In the genomic region with DNA sequence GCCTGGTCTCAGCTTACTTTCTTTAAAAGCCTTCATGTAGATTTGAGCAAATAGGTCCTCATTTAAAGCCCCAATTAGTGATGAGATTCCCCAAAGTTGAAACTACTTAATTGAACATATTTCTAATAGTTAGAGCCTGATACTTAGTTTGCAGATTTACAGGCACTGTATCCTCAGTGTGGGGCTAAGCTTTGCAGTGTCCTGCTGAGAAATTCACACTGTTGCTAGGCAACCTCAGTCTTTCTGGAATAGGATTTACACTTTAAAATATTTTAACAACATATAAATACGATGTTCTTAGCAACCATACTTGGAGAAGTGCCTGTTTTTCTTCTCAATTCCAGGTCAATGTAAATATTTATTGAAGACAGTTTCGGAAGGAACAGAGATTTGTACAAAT, we compare ENCODE assay signal across 31 mouse cellular contexts. TPM values are rescaled to one million over a fixed set of nuclear protein-coding genes. Genes with fewer than 3 reads are reported as not detected.
DNase-seq lines count a peak whose midpoint lies in the region; ATAC-seq and TF ChIP-seq lines count a peak whose summit lies in the region.
"Had no signal": no experiment of that assay in that cellular context is flagged by ENCODE, and none has a peak within 500 bp of the region (broad histone marks: within the 10 kb centered on the region; RNA-seq: fewer than 3 reads in every experiment).

No protein-coding gene starts in this region.

- peak; percentile 72; the same call in 1 of the 2 replicates for ATAC-seq in midbrain, embryonic 15.5 days (replicated peaks)
- ATAC-seq in midbrain, postnatal 0 days (ENCODE audit: low FRiP score) = peak; percentile 73
- ATAC-seq: activated CD4-positive, CD25-positive, alpha-beta regulatory T cell, adult 4 months; CD4-positive, CD25-positive, alpha-beta regulatory T cell, adult 4 months; forebrain, embryonic 16.5 days; intestine, postnatal 0 days had no signal

- WGBS in midbrain, embryonic 15.5 days = 36% methylated on average over 2 of the region's 2 CpGs
- WGBS in midbrain, embryonic 10.5 days = 67% methylated on average over 2 of the region's 2 CpGs
- 25% methylated on average over 2 of the region's 2 CpGs for WGBS in midbrain, postnatal 0 days

- TF ChIP-seq CTCF in midbrain, postnatal 0 days (IDR thresholded peaks at IDR 0.05) = no peak

- no peaks in the 10 kb centered on the region for H3K27me3 ChIP-seq in midbrain, embryonic 15.5 days (replicated peaks)
- no peaks in the 10 kb centered on the region for H3K27me3 ChIP-seq in midbrain, embryonic 10.5 days (ENCODE audit: low read depth, poor library complexity, severe bottlenecking)
- H3K27me3 ChIP-seq in midbrain, postnatal 0 days (ENCODE audit: insufficient read depth, low read length) = no peaks in the 10 kb centered on the region
- H3K27me3 ChIP-seq: embryonic facial prominence, embryonic 13.5 days; forebrain, embryonic 12.5 days had no signal

- H3K27ac ChIP-seq in midbrain, embryonic 15.5 days = no peak overlapping the region
- H3K27ac ChIP-seq in midbrain, embryonic 10.5 days (replicated peaks) = no peak overlapping the region
- H3K27ac ChIP-seq in midbrain, postnatal 0 days (ENCODE audit: low read depth, low read length) = no peak overlapping the region
- H3K27ac ChIP-seq: embryonic facial prominence, embryonic 10.5 days; embryonic facial prominence, embryonic 13.5 days; forebrain, embryonic 12.5 days; hindbrain, embryonic 10.5 days; hindbrain, embryonic 14.5 days had no signal

- no peak overlapping the region for H3K4me2 ChIP-seq in midbrain, embryonic 15.5 days
- no peak overlapping the region for H3K4me2 ChIP-seq in midbrain, postnatal 0 days (ENCODE audit: low read depth, low read length, poor library complexity, severe bottlenecking)
- H3K4me2 ChIP-seq: embryonic facial prominence, embryonic 13.5 days; forebrain, embryonic 12.5 days; heart, embryonic 11.5 days; hindbrain, embryonic 14.5 days had no signal

- DNase-seq in heart, adult 11 months = peak; percentile 24
- DNase-seq in heart, postnatal 36 days = no peak
- DNase-seq in midbrain, embryonic 10.5 days (ENCODE audit: low spot score) = no peak
- DNase-seq in brain, adult 2 months (ENCODE audit: low read depth, low spot score) = peak; percentile 21
- no peak for DNase-seq in midbrain, postnatal 0 days (ENCODE audit: low spot score)
- DNase-seq in layer of hippocampus, adult 9-10 months (ENCODE audit: low spot score) = no peak
- DNase-seq: adrenal gland, adult 8-10 months; adrenal gland, postnatal 25 days; cerebellum, adult 11 months; cerebellum, adult 8-10 months; cerebellum, postnatal 10 days; cerebellum, postnatal 36 days; embryo, embryonic 11 days; gastrocnemius, postnatal 10 days; gastrocnemius, postnatal 36 days had no signal

- H3K4me1 ChIP-seq in midbrain, embryonic 15.5 days = no peaks in the 10 kb centered on the region
- H3K4me1 ChIP-seq in midbrain, embryonic 10.5 days = 0 out of 2 replicates have a peak, but pooled peaks cover 2% of the 10 kb centered on the region
- H3K4me1 ChIP-seq in midbrain, postnatal 0 days (ENCODE audit: insufficient read depth, low read length) = no peaks in the 10 kb centered on the region
- H3K4me1 ChIP-seq: embryonic facial prominence, embryonic 10.5 days; embryonic facial prominence, embryonic 13.5 days; forebrain, embryonic 12.5 days; hindbrain, embryonic 10.5 days had no signal

- H3K9me3 ChIP-seq in midbrain, embryonic 15.5 days = no peaks in the 10 kb centered on the region
- no peaks in the 10 kb centered on the region for H3K9me3 ChIP-seq in midbrain, embryonic 10.5 days (replicated peaks)
- no peaks in the 10 kb centered on the region for H3K9me3 ChIP-seq in midbrain, postnatal 0 days (ENCODE audit: low read length)
- H3K9me3 ChIP-seq: embryonic facial prominence, embryonic 10.5 days; embryonic facial prominence, embryonic 13.5 days; forebrain, embryonic 12.5 days; hindbrain, embryonic 10.5 days had no signal

- no peak overlapping the region for H3K4me3 ChIP-seq in midbrain, embryonic 15.5 days
- no peak overlapping the region for H3K4me3 ChIP-seq in midbrain, embryonic 10.5 days
- no peak overlapping the region for H3K4me3 ChIP-seq in midbrain, postnatal 0 days (ENCODE audit: low read depth, low read length)
- H3K4me3 ChIP-seq: embryonic facial prominence, embryonic 10.5 days; embryonic facial prominence, embryonic 13.5 days; erythroblast, embryonic 14.5 days; forebrain, embryonic 12.5 days; hindbrain, embryonic 10.5 days had no signal

- no peak overlapping the region for H3K9ac ChIP-seq in midbrain, embryonic 15.5 days
- no peak overlapping the region for H3K9ac ChIP-seq in midbrain, postnatal 0 days (replicated peaks; ENCODE audit: low read length, poor library complexity, severe bottlenecking)
- H3K9ac ChIP-seq: embryonic facial prominence, embryonic 13.5 days; forebrain, embryonic 12.5 days; hindbrain, embryonic 14.5 days had no signal

- intact Hi-C loops in heart, postnatal 36 days (cut with DNase I) = no loop called here

- no peaks in the 10 kb centered on the region for H3K36me3 ChIP-seq in midbrain, embryonic 15.5 days (replicated peaks)
- no peaks in the 10 kb centered on the region for H3K36me3 ChIP-seq in midbrain, embryonic 10.5 days
- no peaks in the 10 kb centered on the region for H3K36me3 ChIP-seq in midbrain, postnatal 0 days (ENCODE audit: insufficient read depth, low read length)
- H3K36me3 ChIP-seq: embryonic facial prominence, embryonic 10.5 days; embryonic facial prominence, embryonic 13.5 days; forebrain, embryonic 12.5 days; hindbrain, embryonic 10.5 days had no signal

RNA-seq across cellular contexts. Expression of a gene that starts 21.8 kb away (rescaled TPM):
- total RNA-seq in heart, postnatal 36 days (2021) = under 1 TPM; 0.22 to 0.42 TPM
- 2.1 and 2.4 TPM in 2 replicates for polyA plus RNA-seq in midbrain, embryonic 15.5 days (2015; fragmentation: Nextera tagmentation; extraction: Ambion mirVana)
- 1.7 and 2.4 TPM in 2 replicates for polyA plus RNA-seq in midbrain, embryonic 10.5 days (2016; fragmentation: Nextera tagmentation; extraction: Ambion mirVana)
- 2.0 and 3.0 TPM in 2 replicates for total RNA-seq in midbrain, postnatal 0 days (2014; rRNA removed)
- 1.4 and 1.6 TPM in 2 replicates for polyA plus RNA-seq in midbrain, postnatal 0 days (2015; fragmentation: Nextera tagmentation; extraction: Ambion mirVana)
- total RNA-seq: gastrocnemius, postnatal 10 days; gastrocnemius, postnatal 36 days; granulocyte monocyte progenitor cell, adult 5-6 weeks; MEL had no signal
- polyA plus RNA-seq: C2C12; erythroblast, embryonic 14.5 days; heart, postnatal 0 days had no signal

RNA-seq across cellular contexts. Expression of a gene that starts 21.9 kb away (rescaled TPM):
- 10 to 100 TPM; 15.7 to 16.2 TPM for total RNA-seq in heart, postnatal 36 days (2021)
- polyA plus RNA-seq in midbrain, embryonic 15.5 days (2015; fragmentation: Nextera tagmentation; extraction: Ambion mirVana) = 50.7 and 54.5 TPM in 2 replicates
- polyA plus RNA-seq in midbrain, embryonic 10.5 days (2016; fragmentation: Nextera tagmentation; extraction: Ambion mirVana) = 36.9 and 41.0 TPM in 2 replicates
- total RNA-seq in midbrain, postnatal 0 days (2014; rRNA removed) = 36.5 and 40.9 TPM in 2 replicates
- polyA plus RNA-seq in midbrain, postnatal 0 days (2015; fragmentation: Nextera tagmentation; extraction: Ambion mirVana) = 46.4 and 51.8 TPM in 2 replicates

Comparison
In these comparisons a context has a peak if more than half of its experiments do, and no peak if none do; other contexts are left out.
1. DNase-seq: peak in heart, adult 11 months (single experiment) and brain, adult 2 months (single experiment); none in heart, postnatal 36 days (0 of 2), midbrain, embryonic 10.5 days (single experiment), midbrain, postnatal 0 days (single experiment) and layer of hippocampus, adult 9-10 months (single experiment).